Mouse (Mus musculus) spleen, adult 10 weeks (tissue): ENCODE results near the gene Spesp1. TPM values are rescaled to one million over a fixed set of nuclear protein-coding genes. Genes with fewer than 3 reads are reported as not detected.

Experiments used
- polyA plus RNA-seq: library from polyadenylated mRNA; stranded (reverse); fragments of 350-450 nt; fragmentation: Illumina TruSeq; extraction: RNeasy Lipid Tissue Mini Kit (QIAGEN cat#74804); gene quantifications from one replicate; pipeline ENCODE4 v1.2.3, GENCODE M21; 2015; ENCODE audit warnings: low replicate concordance; ENCODE audit not compliant: insufficient read depth

The Spesp1 gene
- polyA plus RNA-seq: not detected

DNA sequence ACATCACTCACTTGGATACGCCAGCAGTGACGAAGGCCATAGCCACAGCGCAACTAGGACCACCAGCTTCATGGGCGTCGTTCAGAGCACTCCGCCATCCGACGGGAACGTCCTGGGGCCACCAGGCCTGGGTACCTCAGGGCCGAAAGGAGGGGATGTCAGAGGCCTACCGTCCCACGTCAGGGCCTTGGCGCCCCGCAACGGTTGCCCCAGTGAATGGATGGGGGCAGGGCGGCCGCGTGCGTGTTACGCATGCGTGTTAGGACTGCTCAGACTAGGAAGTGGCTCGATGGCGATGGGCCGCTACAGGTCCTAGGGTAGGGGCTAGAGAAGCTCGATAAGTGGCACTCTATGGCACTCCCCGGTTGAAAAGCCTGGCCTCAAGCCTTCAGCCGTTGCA lies at the start of gene Spesp1:
Gene Spesp1 (minus strand): TSS at position 218 of the 400 bp plus-strand sequence.

Other genes starting within 250 kb of the Spesp1 start
- 14.6 TPM for gene Glce, start 159.6 kb downstream of the Spesp1 start, polyA plus RNA-seq
- gene Anp32a, start 59.1 kb upstream of the Spesp1 start, polyA plus RNA-seq: 841 TPM